Mouse (Mus musculus) gastrocnemius, adult 18-20 months (tissue): ENCODE measurements at regions not wholly inside any gene's neighbourhood (a gene's known extent, or its start where the extent isn't known, plus 50 kb on each side); places are given as distances from the start of the nearest gene placed in this dataset.
A peak's percentile ranks its signal among the peaks of the same experiment; 100 is the strongest.

Experiments
- DNase-seq: peaks from one replicate; pipeline ENCODE4 v3.0.0; 2021; ENCODE audit warnings: low spot score

GRCm38 (mm10) chr15:88033725-88034124 is 489.6 kb downstream of the Fam19a5 start:
- DNase-seq, result no peak

- no peak for DNase-seq
Observed at GRCm38 (mm10) chr15:88035486-88035885, 491.4 kb downstream of the Fam19a5 start.

GRCm38 (mm10) chr15:88036146-88037000 is 492.3 kb downstream of the Fam19a5 start:
- no peak for DNase-seq

GRCm38 (mm10) chr15:88037606-88038005 is 493.5 kb downstream of the Fam19a5 start:
- DNase-seq, result no peak

DNA sequence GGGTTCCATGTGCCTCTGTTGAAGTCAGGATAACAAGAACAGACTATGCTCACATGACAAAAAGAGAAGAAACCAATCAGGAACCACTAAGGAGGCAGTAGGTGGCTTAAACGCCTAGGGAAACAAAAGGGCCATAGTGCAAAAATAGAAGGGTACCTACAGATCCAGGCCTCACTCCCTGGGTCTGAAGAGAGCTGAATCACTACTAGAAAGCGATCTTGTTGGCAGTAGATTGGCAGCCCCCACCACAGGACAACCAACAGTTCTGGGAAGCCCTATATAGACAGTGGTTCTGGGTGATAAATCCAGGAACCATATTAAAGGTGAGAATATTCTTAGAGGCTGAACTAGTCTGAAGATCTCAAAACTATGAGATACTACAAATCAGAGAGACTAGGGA is 498.7 kb downstream of the Fam19a5 start:
- no peak for DNase-seq

DNA sequence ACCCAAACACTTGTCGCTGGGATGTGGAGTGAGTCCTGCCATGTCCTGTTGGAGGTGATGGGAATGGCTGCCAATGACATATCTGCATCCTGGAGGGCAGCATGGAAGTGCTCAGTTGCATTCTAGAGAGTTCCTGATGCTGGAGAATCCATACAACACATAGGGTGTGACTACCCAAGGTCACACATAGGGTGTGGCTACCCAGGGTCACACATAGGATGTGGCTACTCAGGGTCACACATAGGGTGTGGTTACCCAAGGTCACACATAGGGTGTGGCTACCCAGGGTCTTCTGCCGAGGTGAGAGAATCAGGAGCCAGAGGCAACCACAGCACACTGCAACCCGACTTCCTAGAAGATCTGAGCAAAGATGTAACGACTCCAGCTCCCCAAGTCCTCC is 514.0 kb downstream of the Fam19a5 start:
- no peak for DNase-seq

DNA sequence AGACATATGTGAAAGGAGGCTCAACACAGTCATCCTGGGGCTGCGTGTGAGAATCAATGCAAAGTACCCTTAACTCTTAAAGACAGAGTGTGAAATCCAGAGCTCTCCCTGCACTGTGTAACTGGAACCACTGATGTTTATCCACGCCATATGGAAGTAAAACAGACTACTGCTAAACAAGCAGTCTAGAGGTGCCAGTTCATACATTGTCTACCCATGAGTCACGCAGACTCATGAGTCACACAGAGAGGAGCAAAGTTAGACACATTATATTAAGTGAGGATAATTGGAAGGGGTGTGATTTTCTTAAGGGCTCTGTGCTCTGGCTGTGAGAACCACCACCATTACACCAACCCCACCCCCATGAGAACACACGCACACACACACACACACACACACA is 516.8 kb downstream of the Fam19a5 start:
- DNase-seq, result no peak

DNA sequence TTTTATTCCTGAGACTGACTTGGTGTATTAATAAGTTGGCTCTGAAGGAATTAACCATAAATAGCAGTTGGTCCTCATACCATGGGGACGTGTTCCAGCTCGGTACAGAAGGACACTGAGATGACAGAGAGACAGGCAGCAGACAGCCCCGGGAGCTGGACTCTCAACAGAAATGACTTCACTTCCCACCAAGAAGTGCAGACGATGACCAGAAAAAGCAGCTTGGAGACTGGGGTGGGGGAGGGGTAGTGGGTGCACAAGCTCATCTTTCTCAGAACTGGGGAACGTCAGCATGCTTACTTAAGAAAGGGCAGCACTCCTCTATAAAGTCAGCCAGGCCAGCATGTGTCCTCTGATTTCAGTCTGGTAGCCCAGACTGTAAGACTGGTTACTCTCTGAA is 518.9 kb downstream of the Fam19a5 start:
- no peak for DNase-seq

GRCm38 (mm10) chr15:88068476-88068875 is 524.4 kb downstream of the Fam19a5 start:
- DNase-seq, result no peak

GRCm38 (mm10) chr15:88072676-88073075 is 527.4 kb upstream of the Zdhhc25 start:
- no peak for DNase-seq

DNA sequence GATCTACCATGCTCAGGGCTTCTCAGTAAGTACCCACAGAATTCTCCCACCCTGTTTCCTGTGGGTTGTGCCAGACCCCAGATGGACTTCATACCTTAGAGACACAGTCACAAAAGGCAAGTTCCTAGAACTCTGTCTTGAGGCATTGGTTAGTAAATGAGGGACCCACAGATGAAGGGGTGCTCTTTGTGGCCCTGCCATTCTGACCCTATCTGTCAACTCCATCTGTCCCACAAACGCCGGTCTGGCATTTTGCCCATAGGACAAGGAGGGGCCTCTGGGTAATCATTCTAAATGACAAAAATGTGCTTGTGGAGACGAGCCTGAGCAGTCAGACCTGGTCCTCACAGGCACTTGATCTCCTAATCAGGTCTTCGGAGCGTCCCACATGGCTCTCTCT is 516.2 kb upstream of the Zdhhc25 start:
- DNase-seq, result no peak

GRCm38 (mm10) chr15:88085631-88086030 is 514.5 kb upstream of the Zdhhc25 start:
- no peak for DNase-seq

DNA sequence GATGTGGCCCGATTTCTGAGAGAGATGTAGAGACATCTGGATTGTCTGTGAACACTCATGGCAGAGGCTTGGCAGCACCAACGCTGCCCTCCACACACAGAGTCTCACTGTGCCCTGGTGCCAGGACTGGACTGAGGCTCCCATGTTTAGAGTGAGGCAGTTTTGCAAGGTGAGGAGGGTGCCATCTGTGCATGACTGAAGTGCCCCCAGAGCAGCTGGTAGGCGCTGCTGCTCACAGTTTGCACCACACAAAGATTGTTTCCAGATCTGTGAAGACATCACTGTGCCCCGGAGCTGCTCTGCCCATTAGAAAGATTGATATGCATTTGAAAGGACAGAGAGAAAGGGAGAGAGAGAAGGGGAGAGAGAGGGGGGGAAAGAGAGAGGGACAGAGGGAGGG is 510.6 kb upstream of the Zdhhc25 start:
- DNase-seq, result no peak

GRCm38 (mm10) chr15:88091390-88091789 is 508.7 kb upstream of the Zdhhc25 start:
- no peak for DNase-seq

DNA sequence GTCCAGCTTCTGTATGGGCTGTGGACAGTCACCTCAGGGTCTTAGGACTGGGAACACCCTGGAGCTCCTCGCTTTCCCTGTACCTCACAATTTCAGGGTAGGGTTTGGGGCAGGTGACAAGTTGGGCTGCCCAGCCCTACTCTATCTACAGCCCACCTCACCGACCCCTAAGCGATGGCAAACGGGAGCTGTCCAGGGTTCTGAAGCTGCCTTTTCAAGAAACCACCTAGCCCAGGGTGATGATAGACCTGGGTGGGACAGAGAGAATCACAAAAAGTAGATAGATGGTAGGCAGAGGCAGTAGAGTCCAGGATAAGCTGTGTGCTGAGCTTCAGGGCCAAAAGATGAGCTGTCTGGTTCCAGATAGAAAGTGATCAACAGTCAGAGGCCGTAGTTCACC is 479.7 kb upstream of the Zdhhc25 start:
- DNase-seq, result no peak

DNA sequence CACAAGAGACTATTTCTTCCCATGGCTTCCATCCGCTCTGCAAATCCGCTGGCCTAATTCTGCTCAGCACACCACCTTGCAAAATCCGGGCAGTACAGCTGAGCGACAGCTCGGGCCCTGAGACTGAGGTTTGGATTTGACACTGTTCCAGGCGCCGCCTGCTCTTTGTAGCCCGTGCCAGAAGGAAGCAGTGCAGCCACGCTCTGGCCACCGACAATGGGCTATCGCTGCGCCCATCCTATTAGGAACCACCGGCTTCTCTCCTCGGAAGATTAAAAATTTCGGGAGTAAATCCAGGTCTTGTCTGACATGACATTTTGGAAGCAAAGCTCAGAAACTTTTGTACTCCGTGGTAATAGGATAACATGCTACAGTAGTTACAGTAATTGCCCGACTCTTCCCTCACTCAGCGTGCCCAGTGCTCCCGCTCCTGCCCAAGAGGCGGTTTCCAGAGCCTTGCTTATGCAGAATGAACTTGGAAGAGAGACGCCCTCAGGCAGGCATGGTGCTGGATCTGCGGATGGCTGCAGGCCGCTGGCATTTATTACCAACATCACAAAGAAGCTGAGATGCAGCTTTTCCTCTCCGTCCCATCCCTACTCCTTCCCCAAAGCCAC is 476.1 kb upstream of the Zdhhc25 start:
- no peak for DNase-seq

GRCm38 (mm10) chr15:88146118-88146517 is 454.0 kb upstream of the Zdhhc25 start:
- peak; percentile 10 for DNase-seq

GRCm38 (mm10) chr15:88151199-88151598 is 448.9 kb upstream of the Zdhhc25 start:
- no peak for DNase-seq

DNA sequence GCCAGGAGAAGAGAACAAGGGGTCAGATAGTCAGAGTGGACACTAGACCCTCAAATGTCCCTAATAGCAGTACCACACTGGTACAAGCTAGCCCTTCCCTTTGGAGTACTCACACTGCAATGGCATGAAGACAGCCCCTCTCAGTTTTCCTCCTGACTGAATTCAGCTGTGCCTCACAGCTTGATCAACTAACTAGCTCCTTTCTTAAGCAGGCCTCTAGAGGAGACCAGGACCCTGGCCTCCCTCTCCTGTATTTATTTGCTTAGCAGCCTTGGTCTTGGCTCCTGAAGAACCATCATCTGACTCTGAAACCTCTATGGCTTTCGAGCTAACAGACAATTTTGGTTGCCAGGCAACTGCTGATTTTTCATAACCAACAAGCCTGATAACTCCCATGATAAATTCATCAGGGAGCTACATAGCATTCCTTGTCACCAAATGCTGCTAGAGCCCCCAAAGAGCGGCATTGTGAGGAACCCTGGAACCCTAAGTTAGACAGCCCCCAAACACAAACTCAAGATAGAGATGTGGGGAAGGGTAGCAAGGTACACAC is 440.4 kb upstream of the Zdhhc25 start:
- no peak for DNase-seq

GRCm38 (mm10) chr15:88160291-88160690 is 439.8 kb upstream of the Zdhhc25 start:
- no peak for DNase-seq

GRCm38 (mm10) chr15:88163438-88163837 is 436.7 kb upstream of the Zdhhc25 start:
- DNase-seq, result no peak

DNA sequence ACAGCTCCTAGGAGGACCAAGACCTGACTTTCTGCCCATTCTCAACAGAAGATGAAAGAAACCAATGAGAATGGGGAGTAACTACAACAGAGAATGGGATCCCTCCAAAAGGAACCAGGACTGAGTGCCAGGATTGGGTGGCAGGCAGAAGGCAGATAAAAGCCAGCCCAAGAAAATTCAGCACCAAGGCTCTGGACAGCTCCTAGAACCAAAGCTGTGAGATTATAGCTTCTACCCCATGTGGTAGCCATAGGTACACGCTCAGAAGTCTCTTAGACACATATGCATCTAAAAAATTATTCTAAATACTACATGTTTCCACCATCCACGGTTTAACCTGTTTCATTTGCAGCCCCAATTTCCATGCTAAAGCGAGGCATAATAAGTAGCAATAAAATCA is 425.8 kb upstream of the Zdhhc25 start:
- no peak for DNase-seq

DNA sequence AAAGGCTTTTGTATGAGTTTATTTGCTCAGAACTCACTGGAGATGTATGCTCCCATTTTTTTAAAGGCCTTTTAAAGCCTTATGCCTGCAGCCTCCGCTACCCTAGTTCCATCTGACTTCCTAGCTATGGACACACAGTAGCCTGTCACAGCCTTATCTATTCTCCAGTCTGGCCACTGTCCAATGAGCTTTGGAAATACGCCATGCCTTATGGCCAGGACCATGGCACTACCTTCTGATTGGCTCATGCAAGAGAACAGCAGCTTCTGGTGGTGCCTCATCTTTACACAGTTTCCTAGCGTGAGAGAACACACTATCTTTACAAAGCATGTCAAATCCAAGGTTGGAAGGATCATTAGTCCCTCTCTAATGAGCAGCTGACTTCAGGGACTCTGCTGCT is 424.1 kb upstream of the Zdhhc25 start:
- DNase-seq, result no peak
